In genomic region chr14:81456396-81456795, GRCm38 (mm10) we compare ENCODE assay signal across 29 mouse cellular contexts.
"Had no signal": no experiment of that assay in that cellular context is flagged by ENCODE, and none has a peak within 500 bp of the region (broad histone marks: within the 10 kb centered on the region; RNA-seq: fewer than 3 reads in every experiment).

No protein-coding gene starts in this region.

- DNase-seq: layer of hippocampus, postnatal 36 days; left cerebral cortex, postnatal 4 days; liver; liver, embryonic 13.5 days; liver, postnatal 0 days; lung, adult 2 months; lung, postnatal 14 days; lung, postnatal 36 days; midbrain, embryonic 14.5 days had no signal

- H3K4me1 ChIP-seq: limb, embryonic 10.5 days; limb, embryonic 12.5 days; limb, embryonic 13.5 days; limb, embryonic 15.5 days; liver, embryonic 12.5 days; liver, embryonic 13.5 days; liver, embryonic 15.5 days; lung, embryonic 15.5 days; megakaryocyte, embryonic 14.5 days; midbrain, embryonic 10.5 days; midbrain, embryonic 12.5 days; midbrain, embryonic 13.5 days; midbrain, embryonic 15.5 days; neural tube, embryonic 12.5 days had no signal

- H3K4me2 ChIP-seq: limb, embryonic 12.5 days; limb, embryonic 13.5 days; limb, embryonic 15.5 days; liver, embryonic 11.5 days; liver, embryonic 12.5 days; liver, embryonic 13.5 days; liver, embryonic 15.5 days; lung, embryonic 15.5 days; midbrain, embryonic 11.5 days; midbrain, embryonic 12.5 days; midbrain, embryonic 13.5 days; midbrain, embryonic 15.5 days; neural tube, embryonic 12.5 days had no signal

- H3K9ac ChIP-seq: limb, embryonic 12.5 days; limb, embryonic 13.5 days; limb, embryonic 15.5 days; liver, embryonic 12.5 days; liver, embryonic 13.5 days; liver, embryonic 14.5 days; liver, embryonic 15.5 days; liver, postnatal 0 days; lung, embryonic 15.5 days; midbrain, embryonic 12.5 days; midbrain, embryonic 13.5 days; midbrain, embryonic 15.5 days; neural tube, embryonic 12.5 days had no signal

- H3K27ac ChIP-seq: left cerebral cortex, adult 2 months; limb, embryonic 10.5 days; limb, embryonic 12.5 days; limb, embryonic 13.5 days; limb, embryonic 15.5 days; liver, embryonic 12.5 days; liver, embryonic 13.5 days; liver, embryonic 14.5 days; liver, embryonic 15.5 days; lung, embryonic 15.5 days; macrophage; midbrain, embryonic 10.5 days; midbrain, embryonic 12.5 days; midbrain, embryonic 13.5 days; midbrain, embryonic 15.5 days; neural tube, embryonic 12.5 days had no signal

- H3K36me3 ChIP-seq: limb, embryonic 10.5 days; limb, embryonic 12.5 days; limb, embryonic 13.5 days; limb, embryonic 15.5 days; liver, embryonic 12.5 days; liver, embryonic 13.5 days; liver, embryonic 15.5 days; lung, embryonic 15.5 days; midbrain, embryonic 10.5 days; midbrain, embryonic 12.5 days; midbrain, embryonic 13.5 days; midbrain, embryonic 15.5 days; neural tube, embryonic 12.5 days had no signal

- H3K4me3 ChIP-seq: left cerebral cortex, adult 2 months; limb, embryonic 10.5 days; limb, embryonic 12.5 days; limb, embryonic 13.5 days; limb, embryonic 15.5 days; liver, embryonic 12.5 days; liver, embryonic 13.5 days; liver, embryonic 15.5 days; lung, embryonic 15.5 days; megakaryocyte, embryonic 14.5 days; midbrain, embryonic 10.5 days; midbrain, embryonic 12.5 days; midbrain, embryonic 13.5 days; midbrain, embryonic 15.5 days; myocyte; neural tube, embryonic 12.5 days had no signal

- H3K9me3 ChIP-seq: limb, embryonic 10.5 days; limb, embryonic 12.5 days; limb, embryonic 13.5 days; limb, embryonic 15.5 days; liver, embryonic 12.5 days; liver, embryonic 13.5 days; liver, embryonic 15.5 days; lung, embryonic 15.5 days; megakaryocyte, embryonic 14.5 days; midbrain, embryonic 10.5 days; midbrain, embryonic 12.5 days; midbrain, embryonic 13.5 days; midbrain, embryonic 15.5 days; neural tube, embryonic 12.5 days had no signal

- H3K27me3 ChIP-seq: limb, embryonic 12.5 days; limb, embryonic 13.5 days; limb, embryonic 15.5 days; liver, embryonic 12.5 days; liver, embryonic 13.5 days; liver, embryonic 15.5 days; lung, embryonic 15.5 days; megakaryocyte, embryonic 14.5 days; midbrain, embryonic 12.5 days; midbrain, embryonic 13.5 days; midbrain, embryonic 15.5 days; neural tube, embryonic 12.5 days had no signal

- ATAC-seq: liver, embryonic 12.5 days; liver, postnatal 0 days; midbrain, embryonic 13.5 days; midbrain, embryonic 15.5 days; midbrain, embryonic 16.5 days had no signal
